Mouse (Mus musculus): ENCODE results near the gene Engase. TPM values are rescaled to one million over a fixed set of nuclear protein-coding genes. Genes with fewer than 3 reads are reported as not detected.

Gene Engase
- polyA plus RNA-seq (2015; fragmentation: Nextera tagmentation; extraction: Ambion mirVana): 8.1 and 8.8 TPM in 2 replicates

GRCm38 (mm10) chr11:118476396-118477373 is at the start of gene Engase:
Gene Engase (plus strand): TSS chr11:118476829.
- Histone ChIP-seq H3K4me1 (replicated peaks) (peaks cover 62% of the 10 kb centered on the region), H3K27ac (peak within 1 kb of the TSS; percentile 74)
- WGBS (ENCODE audit: insufficient replicate concordance): under 1% methylated on average over 57 of the region's 57 CpGs

GRCm38 (mm10) chr11:118427266-118427779 is 49.3 kb upstream of the Engase start:
- 25% methylated on average over 3 of the region's 3 CpGs for WGBS (ENCODE audit: insufficient replicate concordance)
- DNase-seq: no peak
- Histone ChIP-seq H3K36me3 (no peaks in the 10 kb centered on the region), H3K4me1 (replicated peaks) (peaks cover 16% of the 10 kb centered on the region), H3K4me2 (no peak overlapping the region), H3K9me3 (replicated peaks) (no peaks in the 10 kb centered on the region), H3K27me3 (peaks cover 35% of the 10 kb centered on the region), H3K27ac (no peak overlapping the region), H3K4me3 (replicated peaks) (no peak overlapping the region), H3K9ac (no peak overlapping the region)
- ATAC-seq (ENCODE audit: low read depth): no peak

More at GRCm38 (mm10) chr11:118476396-118477373, at the start of gene Engase:
- H3K36me3 ChIP-seq: peaks cover 20% of the 10 kb centered on the region
- ATAC-seq (ENCODE audit: low read depth): peak; percentile 99
- H3K9ac ChIP-seq: peak within 1 kb of the TSS; percentile 88
- peak within 1 kb of the TSS; percentile 74 for H3K4me3 ChIP-seq (replicated peaks)
- no peaks in the 10 kb centered on the region for H3K9me3 ChIP-seq (replicated peaks)
- peak within 1 kb of the TSS; percentile 94 for H3K4me2 ChIP-seq
- no peaks in the 10 kb centered on the region for H3K27me3 ChIP-seq
- DNase-seq: peak; percentile 93

GRCm38 (mm10) chr11:118427986-118428385 is 48.6 kb upstream of the Engase start, which contains the start of gene C1qtnf1:
Gene C1qtnf1 (plus strand): TSS chr11:118428203.
- peak within 1 kb of the TSS; percentile 16 for H3K4me3 ChIP-seq (replicated peaks)
- H3K36me3 ChIP-seq: no peaks in the 10 kb centered on the region
- no peaks in the 10 kb centered on the region for H3K9me3 ChIP-seq (replicated peaks)
- no peak for DNase-seq
- H3K4me2 ChIP-seq: peak within 1 kb of the TSS; percentile 36
- peak within 1 kb of the TSS; percentile 22; the same call in 1 of the 2 replicates for H3K9ac ChIP-seq
- under 1% methylated on average over 8 of the region's 8 CpGs for WGBS (ENCODE audit: insufficient replicate concordance)
- H3K4me1 ChIP-seq (replicated peaks): peaks cover 16% of the 10 kb centered on the region
- H3K27me3 ChIP-seq: peaks cover 35% of the 10 kb centered on the region
- no peak within 1 kb of the TSS; the same call in 1 of the 2 replicates for H3K27ac ChIP-seq
- ATAC-seq (ENCODE audit: low read depth): no peak

GRCm38 (mm10) chr11:118428460-118428868 is 48.2 kb upstream of the Engase start:
- DNase-seq: no peak
- ATAC-seq (ENCODE audit: low read depth): no peak
- peak overlapping the region; percentile 22; the same call in 1 of the 2 replicates for H3K9ac ChIP-seq

GRCm38 (mm10) chr11:118428944-118429709 is 47.5 kb upstream of the Engase start:
- Histone ChIP-seq H3K27ac (no peak overlapping the region; the same call in 1 of the 2 replicates), H3K36me3 (no peaks in the 10 kb centered on the region), H3K27me3 (peaks cover 29% of the 10 kb centered on the region), H3K4me3 (replicated peaks) (peak overlapping the region; percentile 16), H3K9ac (no peak overlapping the region), H3K4me2 (peak overlapping the region; percentile 36), H3K9me3 (replicated peaks) (no peaks in the 10 kb centered on the region), H3K4me1 (replicated peaks) (peaks cover 14% of the 10 kb centered on the region)
- ATAC-seq (ENCODE audit: low read depth) (no peak), DNase-seq (no peak)
- 57% methylated on average over 8 of the region's 8 CpGs for WGBS (ENCODE audit: insufficient replicate concordance)

More at GRCm38 (mm10) chr11:118428460-118428868, 48.2 kb upstream of the Engase start:
- Histone ChIP-seq H3K4me2 (peak overlapping the region; percentile 36), H3K36me3 (no peaks in the 10 kb centered on the region), H3K9me3 (replicated peaks) (no peaks in the 10 kb centered on the region), H3K27ac (no peak overlapping the region), H3K4me3 (replicated peaks) (peak overlapping the region; percentile 16), H3K27me3 (peaks cover 35% of the 10 kb centered on the region), H3K4me1 (replicated peaks) (peaks cover 15% of the 10 kb centered on the region)
- WGBS (ENCODE audit: insufficient replicate concordance): 11% methylated on average over 11 of the region's 11 CpGs

- DNase-seq: no peak
- no peaks in the 10 kb centered on the region for H3K36me3 ChIP-seq
- WGBS (ENCODE audit: insufficient replicate concordance): 47% methylated on average over 4 of the region's 4 CpGs
- peaks cover 17% of the 10 kb centered on the region for H3K4me1 ChIP-seq (replicated peaks)
- H3K27me3 ChIP-seq: peaks cover 26% of the 10 kb centered on the region
- H3K9ac ChIP-seq: no peak overlapping the region
- H3K27ac ChIP-seq: no peak overlapping the region
- H3K4me2 ChIP-seq: no peak overlapping the region
- no peak for ATAC-seq (ENCODE audit: low read depth)
- no peaks in the 10 kb centered on the region for H3K9me3 ChIP-seq (replicated peaks)
- no peak overlapping the region for H3K4me3 ChIP-seq (replicated peaks)
These were observed 46.2 kb upstream of the Engase start for GRCm38 (mm10) chr11:118430291-118430885.

GRCm38 (mm10) chr11:118431100-118431948 is 45.3 kb upstream of the Engase start:
- peaks cover 17% of the 10 kb centered on the region for H3K4me1 ChIP-seq (replicated peaks)
- no peak overlapping the region for H3K4me2 ChIP-seq
- H3K9me3 ChIP-seq (replicated peaks): no peaks in the 10 kb centered on the region
- 70% methylated on average over 16 of the region's 16 CpGs for WGBS (ENCODE audit: insufficient replicate concordance)
- H3K9ac ChIP-seq: no peak overlapping the region
- no peak overlapping the region for H3K4me3 ChIP-seq (replicated peaks)
- ATAC-seq (ENCODE audit: low read depth) (no peak), DNase-seq (no peak)
- no peaks in the 10 kb centered on the region for H3K36me3 ChIP-seq
- H3K27me3 ChIP-seq: peaks cover 25% of the 10 kb centered on the region
- H3K27ac ChIP-seq: no peak overlapping the region

- ATAC-seq (ENCODE audit: low read depth) (no peak), DNase-seq (no peak)
- Histone ChIP-seq H3K27ac (no peak overlapping the region), H3K4me2 (0 out of 2 replicates have a peak overlapping the region, but pooled peaks have one; percentile 24), H3K9me3 (replicated peaks) (no peaks in the 10 kb centered on the region), H3K4me1 (replicated peaks) (peaks cover 7% of the 10 kb centered on the region), H3K36me3 (no peaks in the 10 kb centered on the region), H3K4me3 (replicated peaks) (no peak overlapping the region), H3K9ac (no peak overlapping the region), H3K27me3 (peaks cover 19% of the 10 kb centered on the region)
- WGBS (ENCODE audit: insufficient replicate concordance): 60% methylated on average over 10 of the region's 10 CpGs
These were observed 43.2 kb upstream of the Engase start for GRCm38 (mm10) chr11:118433398-118433868.

- Histone ChIP-seq H3K4me2 (0 out of 2 replicates have a peak overlapping the region, but pooled peaks have one; percentile 24), H3K4me1 (replicated peaks) (peaks cover 7% of the 10 kb centered on the region), H3K4me3 (replicated peaks) (no peak overlapping the region)
These were observed 42.5 kb upstream of the Engase start for GRCm38 (mm10) chr11:118434093-118434492.

GRCm38 (mm10) chr11:118436471-118436935 is 40.1 kb upstream of the Engase start:
- peaks cover 7% of the 10 kb centered on the region for H3K4me1 ChIP-seq (replicated peaks)
- no peak overlapping the region for H3K4me3 ChIP-seq (replicated peaks)
- ATAC-seq (ENCODE audit: low read depth) (no peak), DNase-seq (no peak)
- H3K27ac ChIP-seq: no peak overlapping the region
- WGBS (ENCODE audit: insufficient replicate concordance): 50% methylated on average over 6 of the region's 6 CpGs
- H3K4me2 ChIP-seq: no peak overlapping the region
- H3K27me3 ChIP-seq: peaks cover 7% of the 10 kb centered on the region; the same call in 1 of the 2 replicates
- no peak overlapping the region for H3K9ac ChIP-seq
- no peaks in the 10 kb centered on the region for H3K36me3 ChIP-seq
- no peaks in the 10 kb centered on the region for H3K9me3 ChIP-seq (replicated peaks)

More at GRCm38 (mm10) chr11:118434093-118434492, 42.5 kb upstream of the Engase start:
- no peak for DNase-seq
- peaks cover 12% of the 10 kb centered on the region for H3K27me3 ChIP-seq
- no peak overlapping the region for H3K27ac ChIP-seq
- ATAC-seq (ENCODE audit: low read depth): no peak
- 32% methylated on average over 13 of the region's 13 CpGs for WGBS (ENCODE audit: insufficient replicate concordance)
- no peak overlapping the region for H3K9ac ChIP-seq
- no peaks in the 10 kb centered on the region for H3K36me3 ChIP-seq
- H3K9me3 ChIP-seq (replicated peaks): no peaks in the 10 kb centered on the region

All from liver, embryonic 13.5 days (tissue).